Mouse (Mus musculus): Measurements from ENCODE around the gene Gria3. TPM values are rescaled to one million over a fixed set of nuclear protein-coding genes. Genes with fewer than 3 reads are reported as not detected.

The Gria3 gene
- polyA plus RNA-seq, 1 experiment from 2014 or later: 2.1 TPM

- no peak overlapping the region for H3K27ac ChIP-seq (replicated peaks)
- no peak for ATAC-seq (ENCODE audit: low FRiP score, low TSS enrichment)
Measured at GRCm38 (mm10) chrX:41618396-41618795, 217.7 kb downstream of the Gria3 start.

GRCm38 (mm10) chrX:41633576-41633975 is 232.9 kb downstream of the Gria3 start:
- H3K36me3 ChIP-seq (ENCODE audit: control insufficient read depth, insufficient read depth, low read length): no peaks in the 10 kb centered on the region
- no peak for ATAC-seq (ENCODE audit: low FRiP score, low TSS enrichment)
- H3K27me3 ChIP-seq (ENCODE audit: control insufficient read depth, insufficient read depth, low read length): no peaks in the 10 kb centered on the region
- no peak overlapping the region for H3K4me3 ChIP-seq (ENCODE audit: low read depth, low read length)
- H3K9ac ChIP-seq (ENCODE audit: low read length): no peak overlapping the region
- H3K27ac ChIP-seq (replicated peaks): no peak overlapping the region
- WGBS: 79% methylated on average over 4 of the region's 4 CpGs
- H3K4me1 ChIP-seq (replicated peaks; ENCODE audit: control insufficient read depth, insufficient read depth): no peaks in the 10 kb centered on the region
- H3K9me3 ChIP-seq (ENCODE audit: control insufficient read depth, low read length): no peaks in the 10 kb centered on the region
- TF ChIP-seq CTCF (IDR thresholded peaks at IDR 0.05; ENCODE audit: low read depth) (no peak), EP300 (optimal IDR thresholded peaks at IDR 0.05) (no peak)
- no peak for DNase-seq (ENCODE audit: low spot score)
- no peak overlapping the region for H3K4me2 ChIP-seq (replicated peaks; ENCODE audit: low read depth)

More at GRCm38 (mm10) chrX:41618396-41618795, 217.7 kb downstream of the Gria3 start:
- DNase-seq (ENCODE audit: low spot score): no peak
- Histone ChIP-seq H3K4me2 (replicated peaks; ENCODE audit: low read depth) (no peak overlapping the region), H3K9ac (ENCODE audit: low read length) (no peak overlapping the region), H3K27me3 (ENCODE audit: control insufficient read depth, insufficient read depth, low read length) (no peaks in the 10 kb centered on the region), H3K9me3 (ENCODE audit: control insufficient read depth, low read length) (no peaks in the 10 kb centered on the region), H3K4me1 (replicated peaks; ENCODE audit: control insufficient read depth, insufficient read depth) (no peaks in the 10 kb centered on the region), H3K36me3 (ENCODE audit: control insufficient read depth, insufficient read depth, low read length) (no peaks in the 10 kb centered on the region), H3K4me3 (ENCODE audit: low read depth, low read length) (no peak overlapping the region)
- 81% methylated on average over 2 of the region's 2 CpGs for WGBS
- TF ChIP-seq CTCF (IDR thresholded peaks at IDR 0.05; ENCODE audit: low read depth): no peak
- no peak for TF ChIP-seq EP300 (optimal IDR thresholded peaks at IDR 0.05)

GRCm38 (mm10) chrX:41644954-41645353 is 244.3 kb downstream of the Gria3 start:
- WGBS: 40% methylated on average over 2 of the region's 2 CpGs
- no peak overlapping the region for H3K9ac ChIP-seq (ENCODE audit: low read length)
- no peaks in the 10 kb centered on the region for H3K36me3 ChIP-seq (ENCODE audit: control insufficient read depth, insufficient read depth, low read length)
- TF ChIP-seq CTCF (IDR thresholded peaks at IDR 0.05; ENCODE audit: low read depth) (peak; percentile 9; the same call in 1 of the 2 replicates), EP300 (optimal IDR thresholded peaks at IDR 0.05) (no peak)
- no peak overlapping the region for H3K4me3 ChIP-seq (ENCODE audit: low read depth, low read length)
- ATAC-seq (ENCODE audit: low FRiP score, low TSS enrichment) (no peak), DNase-seq (ENCODE audit: low spot score) (no peak)
- H3K27me3 ChIP-seq (ENCODE audit: control insufficient read depth, insufficient read depth, low read length): no peaks in the 10 kb centered on the region
- no peaks in the 10 kb centered on the region for H3K4me1 ChIP-seq (replicated peaks; ENCODE audit: control insufficient read depth, insufficient read depth)
- H3K27ac ChIP-seq (replicated peaks): no peak overlapping the region
- no peak overlapping the region for H3K4me2 ChIP-seq (replicated peaks; ENCODE audit: low read depth)
- no peaks in the 10 kb centered on the region for H3K9me3 ChIP-seq (ENCODE audit: control insufficient read depth, low read length)

- TF ChIP-seq CTCF (IDR thresholded peaks at IDR 0.05; ENCODE audit: low read depth): no peak
- TF ChIP-seq EP300 (optimal IDR thresholded peaks at IDR 0.05): no peak
- Histone ChIP-seq H3K4me2 (replicated peaks; ENCODE audit: low read depth) (no peak overlapping the region), H3K9me3 (ENCODE audit: control insufficient read depth, low read length) (no peaks in the 10 kb centered on the region), H3K4me1 (replicated peaks; ENCODE audit: control insufficient read depth, insufficient read depth) (no peaks in the 10 kb centered on the region), H3K27me3 (ENCODE audit: control insufficient read depth, insufficient read depth, low read length) (no peaks in the 10 kb centered on the region), H3K4me3 (ENCODE audit: low read depth, low read length) (no peak overlapping the region), H3K27ac (replicated peaks) (no peak overlapping the region), H3K9ac (ENCODE audit: low read length) (no peak overlapping the region), H3K36me3 (ENCODE audit: control insufficient read depth, insufficient read depth, low read length) (no peaks in the 10 kb centered on the region)
- 64% methylated on average over 4 of the region's 4 CpGs for WGBS
- DNase-seq (ENCODE audit: low spot score): no peak
- ATAC-seq (ENCODE audit: low FRiP score, low TSS enrichment): no peak
Measured at GRCm38 (mm10) chrX:41657791-41658190, 257.1 kb downstream of the Gria3 start.

GRCm38 (mm10) chrX:41688869-41689268 is 288.2 kb downstream of the Gria3 start:
- no peaks in the 10 kb centered on the region for H3K36me3 ChIP-seq (ENCODE audit: control insufficient read depth, insufficient read depth, low read length)
- ATAC-seq (ENCODE audit: low FRiP score, low TSS enrichment): no peak
- H3K27ac ChIP-seq (replicated peaks): no peak overlapping the region
- H3K9me3 ChIP-seq (ENCODE audit: control insufficient read depth, low read length): no peaks in the 10 kb centered on the region
- DNase-seq (ENCODE audit: low spot score): no peak
- no peak overlapping the region for H3K4me2 ChIP-seq (replicated peaks; ENCODE audit: low read depth)
- H3K4me1 ChIP-seq (replicated peaks; ENCODE audit: control insufficient read depth, insufficient read depth): no peaks in the 10 kb centered on the region
- H3K4me3 ChIP-seq (ENCODE audit: low read depth, low read length): no peak overlapping the region
- WGBS: 37% methylated on average over 2 of the region's 2 CpGs
- H3K9ac ChIP-seq (ENCODE audit: low read length): no peak overlapping the region
- no peak for TF ChIP-seq EP300 (optimal IDR thresholded peaks at IDR 0.05)
- no peak for TF ChIP-seq CTCF (IDR thresholded peaks at IDR 0.05; ENCODE audit: low read depth)
- H3K27me3 ChIP-seq (ENCODE audit: control insufficient read depth, insufficient read depth, low read length): no peaks in the 10 kb centered on the region

GRCm38 (mm10) chrX:41692076-41692475 is 291.4 kb downstream of the Gria3 start:
- Histone ChIP-seq H3K9ac (ENCODE audit: low read length) (no peak overlapping the region), H3K27ac (replicated peaks) (no peak overlapping the region), H3K4me1 (replicated peaks; ENCODE audit: control insufficient read depth, insufficient read depth) (no peaks in the 10 kb centered on the region), H3K36me3 (ENCODE audit: control insufficient read depth, insufficient read depth, low read length) (no peaks in the 10 kb centered on the region), H3K4me3 (ENCODE audit: low read depth, low read length) (no peak overlapping the region), H3K9me3 (ENCODE audit: control insufficient read depth, low read length) (no peaks in the 10 kb centered on the region), H3K4me2 (replicated peaks; ENCODE audit: low read depth) (no peak overlapping the region), H3K27me3 (ENCODE audit: control insufficient read depth, insufficient read depth, low read length) (no peaks in the 10 kb centered on the region)
- 42% methylated on average over 1 of the region's 1 CpGs for WGBS
- ATAC-seq (ENCODE audit: low FRiP score, low TSS enrichment) (no peak), DNase-seq (ENCODE audit: low spot score) (peak; percentile 12)
- TF ChIP-seq CTCF (IDR thresholded peaks at IDR 0.05; ENCODE audit: low read depth): no peak
- no peak for TF ChIP-seq EP300 (optimal IDR thresholded peaks at IDR 0.05)

Small RNAs within 50 kb of the gene (microRNA-seq; reads per million reads assigned to microRNA genes)
- gene Gm22413: not detected
